Mouse (Mus musculus): ENCODE data around the gene Unc13c. TPM values are rescaled to one million over a fixed set of nuclear protein-coding genes. Genes with fewer than 3 reads are reported as not detected.

The Unc13c gene
- polyA plus RNA-seq (2015; fragmentation: Nextera tagmentation; extraction: Ambion mirVana) = 0.05 and 0.12 TPM in 2 replicates

- Histone ChIP-seq H3K4me3 (ENCODE audit: low read depth, low read length) (no peak within 1 kb of the TSS), H3K4me1 (ENCODE audit: insufficient read depth, low read depth, low read length) (no peaks in the 10 kb centered on the region; the same call in 1 of the 2 replicates), H3K9me3 (ENCODE audit: low read length) (no peaks in the 10 kb centered on the region), H3K9ac (replicated peaks; ENCODE audit: low read depth) (no peak within 1 kb of the TSS), H3K4me2 (replicated peaks; ENCODE audit: low read depth, low read length) (peak within 1 kb of the TSS; percentile 20; the same call in 1 of the 2 replicates), H3K36me3 (ENCODE audit: insufficient read depth, low read length) (no peaks in the 10 kb centered on the region), H3K27ac (ENCODE audit: low read length) (no peak within 1 kb of the TSS), H3K27me3 (replicated peaks; ENCODE audit: insufficient read depth, low read length) (no peaks in the 10 kb centered on the region; the same call in 1 of the 2 replicates)
- peak; percentile 19 for DNase-seq (ENCODE audit: low spot score)
- 4% methylated on average over 17 of the region's 17 CpGs for WGBS
- TF ChIP-seq CTCF (IDR thresholded peaks at IDR 0.05) (no peak), EP300 (IDR thresholded peaks at IDR 0.05) (no peak)
- no peak for ATAC-seq
These were observed at the start of gene Unc13c for GRCm38 (mm10) chr9:73968641-73969121. Gene Unc13c, minus strand, starts transcription at chr9:73968966.

DNA sequence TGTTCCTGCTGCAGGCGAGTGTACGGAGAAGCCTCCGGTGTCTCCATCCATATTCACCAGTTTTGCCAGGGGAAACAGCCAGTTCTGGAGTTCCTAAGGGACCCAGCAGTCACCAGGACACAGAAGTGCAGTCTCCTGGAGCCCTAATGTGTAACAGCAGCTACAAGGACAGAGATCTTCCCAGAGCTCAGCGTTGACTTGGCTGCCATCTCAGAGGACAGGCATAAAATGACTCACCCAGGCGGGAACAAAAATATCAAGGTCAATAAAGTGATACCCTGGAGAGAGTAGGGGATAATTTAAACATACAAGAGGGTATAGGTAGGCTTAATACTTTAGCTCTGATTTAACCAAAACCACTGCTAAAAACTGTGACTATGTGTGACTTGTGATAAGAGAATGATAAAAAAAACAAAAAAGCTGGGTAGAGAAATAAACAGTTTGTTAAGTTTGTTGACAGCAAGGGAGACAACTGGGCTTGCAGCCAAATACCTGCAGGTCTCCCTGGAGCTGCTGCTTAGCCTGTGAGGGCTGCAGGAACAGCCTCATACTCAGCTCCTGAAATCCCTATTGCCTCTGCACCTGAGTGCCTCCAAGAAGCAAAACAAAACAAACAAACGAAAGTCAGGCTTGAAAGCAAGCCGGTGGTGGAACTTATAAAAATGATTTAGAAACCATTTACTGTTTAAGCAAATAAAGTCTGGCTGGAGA, 39.4 kb upstream of the Unc13c start:
- Histone ChIP-seq H3K9ac (replicated peaks; ENCODE audit: low read depth) (no peak overlapping the region), H3K27me3 (replicated peaks; ENCODE audit: insufficient read depth, low read length) (no peaks in the 10 kb centered on the region), H3K4me2 (replicated peaks; ENCODE audit: low read depth, low read length) (no peak overlapping the region), H3K9me3 (ENCODE audit: low read length) (no peaks in the 10 kb centered on the region), H3K36me3 (ENCODE audit: insufficient read depth, low read length) (no peaks in the 10 kb centered on the region), H3K27ac (ENCODE audit: low read length) (no peak overlapping the region), H3K4me3 (ENCODE audit: low read depth, low read length) (no peak overlapping the region), H3K4me1 (ENCODE audit: insufficient read depth, low read depth, low read length) (no peaks in the 10 kb centered on the region)
- ATAC-seq (no peak), DNase-seq (ENCODE audit: low spot score) (no peak)
- 56% methylated on average over 7 of the region's 7 CpGs for WGBS
- no peak for TF ChIP-seq CTCF (IDR thresholded peaks at IDR 0.05)

GRCm38 (mm10) chr9:74002388-74002990, 33.7 kb upstream of the Unc13c start:
- DNase-seq (ENCODE audit: low spot score) (no peak), ATAC-seq (no peak)
- no peaks in the 10 kb centered on the region for H3K4me1 ChIP-seq (ENCODE audit: insufficient read depth, low read depth, low read length)
- TF ChIP-seq EP300 (IDR thresholded peaks at IDR 0.05) (no peak), CTCF (IDR thresholded peaks at IDR 0.05) (no peak)
- H3K27me3 ChIP-seq (replicated peaks; ENCODE audit: insufficient read depth, low read length) = no peaks in the 10 kb centered on the region
- no peak overlapping the region for H3K4me3 ChIP-seq (ENCODE audit: low read depth, low read length)
- no peak overlapping the region for H3K4me2 ChIP-seq (replicated peaks; ENCODE audit: low read depth, low read length)
- no peak overlapping the region for H3K27ac ChIP-seq (ENCODE audit: low read length)
- H3K36me3 ChIP-seq (ENCODE audit: insufficient read depth, low read length) = no peaks in the 10 kb centered on the region
- H3K9ac ChIP-seq (replicated peaks; ENCODE audit: low read depth) = no peak overlapping the region
- H3K9me3 ChIP-seq (ENCODE audit: low read length) = no peaks in the 10 kb centered on the region
- WGBS = 35% methylated on average over 6 of the region's 6 CpGs

DNA sequence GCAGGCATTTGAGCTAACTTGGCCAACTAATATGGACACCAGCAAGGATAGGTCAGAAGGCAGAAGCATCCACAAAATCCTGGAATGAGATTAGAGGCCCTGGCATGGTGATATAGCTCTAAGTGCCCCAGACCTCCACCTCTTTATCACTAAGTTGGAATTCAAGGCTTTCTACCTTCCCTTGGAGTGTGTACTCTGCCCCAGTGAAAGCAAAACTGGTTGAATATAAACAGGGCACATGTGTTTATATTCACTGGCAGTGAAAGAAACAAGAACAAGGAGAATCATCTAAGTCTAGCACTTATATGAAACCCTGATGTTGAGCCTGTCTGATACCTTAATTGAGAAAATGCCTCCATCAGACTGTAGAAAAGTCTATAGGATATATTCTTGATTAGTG, 19.3 kb upstream of the Unc13c start:
- Histone ChIP-seq H3K9me3 (ENCODE audit: low read length) (no peaks in the 10 kb centered on the region), H3K27ac (ENCODE audit: low read length) (no peak overlapping the region), H3K4me2 (replicated peaks; ENCODE audit: low read depth, low read length) (no peak overlapping the region), H3K9ac (replicated peaks; ENCODE audit: low read depth) (no peak overlapping the region), H3K4me3 (ENCODE audit: low read depth, low read length) (no peak overlapping the region), H3K36me3 (ENCODE audit: insufficient read depth, low read length) (no peaks in the 10 kb centered on the region), H3K4me1 (ENCODE audit: insufficient read depth, low read depth, low read length) (no peaks in the 10 kb centered on the region), H3K27me3 (replicated peaks; ENCODE audit: insufficient read depth, low read length) (no peaks in the 10 kb centered on the region)
- DNase-seq (ENCODE audit: low spot score) (no peak), ATAC-seq (no peak)
- TF ChIP-seq EP300 (IDR thresholded peaks at IDR 0.05) (no peak), CTCF (IDR thresholded peaks at IDR 0.05) (no peak)

- 47% methylated on average over 2 of the region's 2 CpGs for WGBS
- Histone ChIP-seq H3K4me2 (replicated peaks; ENCODE audit: low read depth, low read length) (no peak overlapping the region), H3K27ac (ENCODE audit: low read length) (no peak overlapping the region), H3K27me3 (replicated peaks; ENCODE audit: insufficient read depth, low read length) (no peaks in the 10 kb centered on the region), H3K9ac (replicated peaks; ENCODE audit: low read depth) (no peak overlapping the region), H3K4me1 (ENCODE audit: insufficient read depth, low read depth, low read length) (no peaks in the 10 kb centered on the region), H3K9me3 (ENCODE audit: low read length) (no peaks in the 10 kb centered on the region), H3K4me3 (ENCODE audit: low read depth, low read length) (no peak overlapping the region), H3K36me3 (ENCODE audit: insufficient read depth, low read length) (no peaks in the 10 kb centered on the region)
- no peak for TF ChIP-seq EP300 (IDR thresholded peaks at IDR 0.05)
- no peak for TF ChIP-seq CTCF (IDR thresholded peaks at IDR 0.05)
- DNase-seq (ENCODE audit: low spot score) = no peak
- ATAC-seq = no peak
These were observed 18.5 kb upstream of the Unc13c start for GRCm38 (mm10) chr9:73987236-73987635.

DNA sequence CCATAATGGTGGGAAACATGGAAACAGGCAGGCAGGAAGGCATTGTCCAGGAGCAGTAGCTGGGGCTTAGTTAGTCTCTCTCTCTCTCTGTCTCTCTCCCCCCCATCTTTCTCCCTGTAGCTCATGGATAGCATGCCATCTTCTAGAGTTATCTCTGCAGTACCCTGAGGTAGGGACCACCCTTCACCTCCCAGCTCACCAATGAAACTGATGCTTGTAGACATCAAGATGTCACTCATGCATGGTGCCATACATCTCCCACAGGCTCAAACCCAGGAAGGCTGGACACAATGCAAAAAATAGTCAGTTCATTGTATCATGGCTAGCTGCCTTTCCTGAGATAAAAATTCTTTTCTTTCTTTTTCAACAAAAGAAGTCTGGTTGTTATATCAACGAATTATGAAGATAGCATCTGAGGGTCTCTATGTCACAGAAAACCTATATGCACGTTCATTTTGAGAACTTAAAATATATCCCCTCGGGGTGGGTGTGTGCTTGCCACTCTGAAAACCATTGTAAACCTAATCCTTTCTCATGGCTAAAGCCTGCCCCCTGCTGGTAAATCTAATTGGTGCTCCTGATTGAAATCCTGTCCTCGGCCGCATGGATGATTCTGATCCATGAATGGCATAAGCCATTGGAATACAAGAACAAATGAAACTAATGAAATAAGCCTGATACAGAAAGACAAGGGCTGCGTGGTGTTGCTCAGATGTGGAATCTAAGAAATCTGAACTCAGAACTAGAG, 14.0 kb upstream of the Unc13c start:
- no peaks in the 10 kb centered on the region for H3K4me1 ChIP-seq (ENCODE audit: insufficient read depth, low read depth, low read length)
- no peak overlapping the region for H3K4me2 ChIP-seq (replicated peaks; ENCODE audit: low read depth, low read length)
- no peak overlapping the region for H3K9ac ChIP-seq (replicated peaks; ENCODE audit: low read depth)
- TF ChIP-seq EP300 (IDR thresholded peaks at IDR 0.05) (no peak), CTCF (IDR thresholded peaks at IDR 0.05) (peak; percentile 83)
- H3K36me3 ChIP-seq (ENCODE audit: insufficient read depth, low read length) = no peaks in the 10 kb centered on the region
- ATAC-seq (no peak), DNase-seq (ENCODE audit: low spot score) (peak; percentile 70)
- no peak overlapping the region for H3K4me3 ChIP-seq (ENCODE audit: low read depth, low read length)
- no peaks in the 10 kb centered on the region for H3K9me3 ChIP-seq (ENCODE audit: low read length)
- H3K27me3 ChIP-seq (replicated peaks; ENCODE audit: insufficient read depth, low read length) = no peaks in the 10 kb centered on the region
- 10% methylated on average over 6 of the region's 6 CpGs for WGBS
- H3K27ac ChIP-seq (ENCODE audit: low read length) = no peak overlapping the region

Data from lung, postnatal 0 days (tissue).